Mouse (Mus musculus) embryonic stem cell, embryonic (primary cell): ENCODE data around the gene AI464131.

Experiments used
- CTCF ChIA-PET, 4 experiments: fragments of 300-600 bp in 2 of 4; fragments of 350-600 bp in 2 of 4; sonication (Branson Sonifier 250); formaldehyde crosslinking; loops; one replicate each; lab custom pipeline; 2022; ENCODE audit warnings: inconsistent platforms in 2 of 4; lab: Charles Lee
- POLR2A ChIA-PET, 4 experiments: fragments of 300-600 bp in 2 of 4; fragments of 350-600 bp in 2 of 4; sonication (Branson Sonifier 250); formaldehyde crosslinking; loops; one replicate each; lab custom pipeline; 2022; ENCODE audit warnings: antibody characterized with exemption in 4 of 4, inconsistent platforms in 1 of 4; lab: Charles Lee

AI464131 gene

DNA sequence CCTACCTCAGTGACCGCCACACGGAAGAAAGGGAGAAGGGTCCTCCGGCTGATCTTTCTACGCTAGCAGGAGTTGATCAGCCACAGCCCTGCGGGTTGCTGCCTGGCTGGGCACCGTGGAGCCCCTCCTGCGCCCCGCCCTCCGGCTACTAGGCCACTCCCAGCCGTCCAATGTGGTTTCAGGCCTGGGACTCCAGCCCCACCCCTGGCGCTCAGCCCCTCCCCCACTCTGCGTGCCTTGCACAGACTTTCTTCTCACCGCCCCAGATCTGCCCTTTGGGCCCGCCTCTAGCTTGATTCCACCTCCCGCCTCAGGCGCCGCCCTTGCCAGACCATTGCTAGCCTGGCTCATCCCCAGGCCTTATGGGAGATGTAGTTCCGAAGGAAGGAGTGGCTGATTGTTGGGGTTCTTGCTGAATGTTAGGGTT lies at the start of gene AI464131:
Gene AI464131, minus strand, starts transcription at position 91 of the 427 bp plus-strand sequence.
- POLR2A ChIA-PET, result interaction anchor here in 3 of 4 experiments (0.5 to 2.7 kb wide), 28 partner anchors 8 to 1543 kb away, joined by 3 to 16 read pairs (median 4); partner anchors contain the start of genes Kif24 (in 3 of the 3), Nudt2 (in 3 of the 3), Aqp3 (in 1 of the 3) and Dnaic1 (in 1 of the 3)
- CTCF ChIA-PET, result interaction anchor here (0.5 to 5.0 kb wide), 25 partner anchors 9 to 1928 kb away, joined by 3 to 74 read pairs (median 4); partner anchors contain the start of genes Dnaic1 (in 1 of the 4), Fam219a (in 1 of the 4), Kif24 (in 1 of the 4) and Nudt2 (in 1 of the 4)

DNA sequence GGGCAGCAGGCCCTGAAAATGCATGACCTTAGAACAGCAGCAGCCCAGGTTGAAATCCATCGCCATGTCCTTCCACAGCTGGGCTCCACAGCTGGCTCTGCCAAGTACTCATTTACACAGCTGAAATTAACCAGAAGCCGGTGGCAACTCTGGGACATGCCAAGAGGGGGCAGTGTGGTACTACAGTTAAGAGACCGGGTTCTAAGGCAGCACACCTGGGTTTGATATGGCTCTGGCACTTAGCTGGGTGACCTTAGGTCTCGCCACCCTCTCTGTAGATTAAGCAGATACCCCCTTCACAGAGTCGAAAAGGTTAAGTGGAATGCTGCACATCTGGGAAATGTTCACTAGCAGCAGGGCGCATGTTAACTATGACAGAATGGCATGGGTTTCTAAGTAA lies 49.7 kb upstream of the AI464131 start:
- POLR2A ChIA-PET, result interaction anchor here in 2 of 4 experiments (0.6 to 2.5 kb wide), 5 partner anchors 15 to 162 kb away, joined by 3 to 8 read pairs (median 4); partner anchors contain the start of genes Dnaic1 (in 2 of the 2) and Fam219a (in 2 of the 2)
- CTCF ChIA-PET, result interaction anchor here (0.5 to 2.8 kb wide), 81 partner anchors 9 to 502 kb away, joined by 3 to 34 read pairs (median 4); partner anchors contain the start of genes Cntfr (in 3 of the 4), Dnaic1 (in 3 of the 4), Fam219a (in 3 of the 4) and AI464131 (in 1 of the 4)

DNA sequence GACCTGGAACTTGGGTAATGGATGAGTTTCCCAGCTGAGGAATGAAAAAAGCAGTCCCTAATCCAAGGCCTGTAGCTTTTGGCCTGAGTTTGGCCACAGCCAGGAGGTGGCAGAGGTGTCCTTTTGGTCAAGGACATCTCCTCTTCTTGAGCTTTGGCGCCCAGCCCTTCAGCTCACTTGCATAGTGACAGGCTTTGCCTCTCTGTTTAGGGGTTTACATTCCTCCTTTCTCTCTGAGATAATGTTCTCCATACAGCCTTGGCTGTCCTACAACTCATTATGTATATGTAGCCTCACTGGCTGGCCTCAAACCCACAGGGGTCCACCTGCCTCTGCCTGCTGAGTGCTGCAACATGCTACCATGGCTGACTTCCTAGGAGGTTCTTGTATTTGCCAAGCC lies 44.2 kb upstream of the AI464131 start:
- POLR2A ChIA-PET, result interaction anchor here in 2 of 4 experiments (0.7 to 1.5 kb wide), 4 partner anchors 13 to 499 kb away, joined by 3 to 5 read pairs (median 3); no protein-coding TSS in a partner anchor

DNA sequence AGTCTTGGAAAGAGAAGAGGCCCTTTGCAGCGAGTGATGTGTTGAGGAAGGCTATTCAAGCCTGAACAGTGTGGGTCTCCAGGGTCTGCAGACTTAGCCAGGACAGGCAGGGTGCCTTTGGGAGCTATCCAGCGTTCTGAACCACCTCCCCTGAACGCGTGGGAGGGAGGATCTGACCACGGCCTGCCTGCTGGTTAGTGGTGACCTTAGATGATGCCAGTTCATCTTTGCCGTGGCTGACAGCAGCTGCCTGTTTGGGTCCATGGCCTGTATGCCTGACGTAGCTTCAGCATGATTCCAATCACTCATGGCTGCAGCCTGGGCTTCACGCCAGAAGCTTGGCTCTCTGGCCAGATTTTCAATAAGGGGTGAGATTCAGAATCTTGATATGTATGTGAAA lies 43.1 kb upstream of the AI464131 start:
- ChIA-PET POLR2A (interaction anchor here in 2 of 4 experiments (0.6 to 1.5 kb wide), 3 partner anchors 85 to 381 kb away, joined by 3 to 5 read pairs (median 3); no protein-coding TSS in a partner anchor), CTCF (interaction anchor here (0.6 to 1.5 kb wide), 6 partner anchors 24 to 168 kb away, joined by 3 to 4 read pairs (median 4); partner anchors contain the start of genes Dnaic1 (in 1 of the 4) and Fam219a (in 1 of the 4))

More for the DNA sequence above, 44.2 kb upstream of the AI464131 start:
- CTCF ChIA-PET, result interaction anchor here in 3 of 4 experiments (0.5 to 1.5 kb wide), 5 partner anchors 56 to 223 kb away, joined by 3 to 5 read pairs (median 4); no protein-coding TSS in a partner anchor

- CTCF ChIA-PET, result interaction anchor here in 3 of 4 experiments (1.1 to 2.1 kb wide), 4 partner anchors 10 to 14 kb away, joined by 3 to 7 read pairs (median 5); no protein-coding TSS in a partner anchor
- POLR2A ChIA-PET, result interaction anchor here in 1 of 4 experiments (0.7 to 1.8 kb wide), 2 partner anchors 162 to 228 kb away, joined by 3 to 4 read pairs; partner anchors contain the start of gene Dcaf12
These were observed 39.3 kb upstream of the AI464131 start for GRCm38 (mm10) chr4:41542136-41542535.

- ChIA-PET CTCF (no interaction called here), POLR2A (no interaction called here)
These were observed 32.0 kb upstream of the AI464131 start for GRCm38 (mm10) chr4:41534866-41535265.

DNA sequence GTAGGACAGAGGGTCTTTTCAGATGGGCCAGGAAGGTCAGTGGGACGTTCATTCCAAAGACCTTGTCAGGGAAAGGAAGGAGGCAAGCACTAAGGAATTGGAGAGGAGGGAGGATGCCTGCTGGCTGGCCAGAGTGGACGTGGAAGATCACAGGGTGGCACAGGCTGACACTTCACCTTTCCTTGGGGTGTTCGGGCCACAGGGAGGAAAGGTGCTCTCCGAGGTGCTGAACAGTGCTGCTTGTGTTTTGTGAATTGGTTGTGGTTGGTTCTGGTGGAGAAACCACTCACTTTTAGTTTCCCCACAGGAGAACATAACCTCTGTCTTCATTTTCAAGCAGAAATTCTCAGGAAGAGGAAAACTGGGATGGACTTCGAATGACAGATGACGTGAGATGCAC lies 29.5 kb upstream of the AI464131 start:
- POLR2A ChIA-PET, result interaction anchor here in 1 of 4 experiments (1.0 kb wide), 1 partner anchor 9 kb away, joined by 3 read pairs; no protein-coding TSS in a partner anchor
- CTCF ChIA-PET, result interaction anchor here in 2 of 4 experiments (0.7 to 1.0 kb wide), 2 partner anchors 37 to 1435 kb away, joined by 3 read pairs; partner anchors contain the start of genes Dnaic1 (in 1 of the 2) and Fam219a (in 1 of the 2)

DNA sequence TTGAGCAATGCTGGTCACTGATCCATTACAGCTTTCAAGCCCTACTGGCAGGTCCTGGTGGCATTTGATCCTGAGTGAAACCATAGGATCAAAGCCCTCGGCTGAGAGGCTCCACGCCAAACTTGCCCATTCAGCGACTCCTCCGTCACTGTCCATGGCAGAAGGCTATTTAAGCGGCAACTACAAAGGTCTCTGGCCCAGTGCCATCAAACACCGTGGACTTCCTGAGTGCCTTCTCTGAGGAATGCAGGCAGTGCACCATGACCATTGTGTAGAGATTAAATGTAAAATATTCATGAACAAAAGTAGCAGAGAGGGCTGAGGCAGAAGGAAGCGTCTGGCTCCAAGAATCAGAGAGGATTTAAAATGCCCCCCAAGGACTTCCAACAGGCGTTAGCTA lies 25.1 kb upstream of the AI464131 start:
- POLR2A ChIA-PET, result interaction anchor here in 1 of 4 experiments (1.0 kb wide), 1 partner anchor 41 kb away, joined by 4 read pairs; the partner anchor contains the start of genes Dnaic1 and Fam219a
- CTCF ChIA-PET, result no interaction called here

- CTCF ChIA-PET, result no interaction called here
- POLR2A ChIA-PET, result interaction anchor here in 1 of 4 experiments (1.1 kb wide), 1 partner anchor 180 kb away, joined by 3 read pairs; no protein-coding TSS in a partner anchor
These were observed 24.2 kb upstream of the AI464131 start for GRCm38 (mm10) chr4:41527076-41527475.

- ChIA-PET POLR2A (interaction anchor here in 1 of 4 experiments (1.1 kb wide), 1 partner anchor 181 kb away, joined by 3 read pairs; no protein-coding TSS in a partner anchor), CTCF (interaction anchor here in 2 of 4 experiments (0.9 kb wide), 2 partner anchors 22 to 146 kb away, joined by 3 to 9 read pairs; no protein-coding TSS in a partner anchor)
These were observed 23.7 kb upstream of the AI464131 start for GRCm38 (mm10) chr4:41526553-41526952.

DNA sequence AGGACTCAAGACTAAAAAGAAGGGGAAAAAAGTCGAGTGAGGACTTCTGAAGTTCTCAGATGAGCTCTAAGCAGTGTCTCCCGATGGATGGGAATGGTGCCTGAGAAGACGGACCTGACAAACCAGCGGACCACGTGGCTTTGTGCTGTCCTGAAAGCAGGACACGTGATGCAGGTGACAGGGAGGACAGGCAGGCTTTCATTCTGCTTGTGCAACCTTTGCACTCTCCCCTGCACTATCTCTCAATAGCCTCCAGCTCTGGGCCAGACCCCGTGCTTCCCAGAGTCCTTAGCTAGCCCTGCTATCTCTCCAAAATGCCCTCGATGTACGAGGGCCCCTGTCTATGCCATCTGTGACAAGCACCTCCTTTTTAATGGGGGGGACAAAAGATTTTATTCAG lies 22.0 kb upstream of the AI464131 start:
- ChIA-PET POLR2A (interaction anchor here in 1 of 4 experiments (1.4 kb wide), 1 partner anchor 39 kb away, joined by 3 read pairs; no protein-coding TSS in a partner anchor), CTCF (interaction anchor here in 2 of 4 experiments (1.1 to 1.3 kb wide), 3 partner anchors 21 to 56 kb away, joined by 3 to 4 read pairs (median 3); no protein-coding TSS in a partner anchor)

GRCm38 (mm10) chr4:41523839-41524238 lies 21.0 kb upstream of the AI464131 start:
- ChIA-PET CTCF (interaction anchor here in 3 of 4 experiments (0.8 to 1.3 kb wide), 9 partner anchors 15 to 90 kb away, joined by 3 to 4 read pairs (median 3); partner anchors contain the start of gene AI464131 (in 1 of the 3)), POLR2A (interaction anchor here in 2 of 4 experiments (0.8 to 1.4 kb wide), 6 partner anchors 8 to 189 kb away, joined by 3 to 4 read pairs (median 3); partner anchors contain the start of gene Rpp25l (in 1 of the 2))

DNA sequence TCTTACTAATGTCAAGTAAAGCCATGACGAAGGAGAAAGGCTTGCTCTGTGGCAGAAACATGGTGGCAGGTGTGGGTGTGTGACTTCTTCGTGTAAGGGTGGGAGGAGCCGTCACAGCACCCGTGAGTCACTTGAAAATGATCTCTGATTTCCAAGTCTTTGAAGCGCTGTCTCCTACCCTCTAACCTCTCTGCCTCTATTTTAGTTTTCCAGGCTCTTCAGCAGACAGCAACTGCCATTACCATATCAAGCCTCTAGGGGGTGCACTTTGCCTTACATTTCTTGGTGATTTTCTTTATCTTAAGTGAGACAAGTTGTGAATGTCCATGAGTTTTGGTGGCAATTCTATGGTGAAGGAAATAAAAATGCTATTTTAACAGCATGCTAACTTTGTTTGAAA lies 19.9 kb upstream of the AI464131 start:
- ChIA-PET POLR2A (interaction anchor here in 2 of 4 experiments (0.5 to 1.3 kb wide), 5 partner anchors 9 to 83 kb away, joined by 3 read pairs; partner anchors contain the start of genes Dnaic1 (in 1 of the 2) and Fam219a (in 1 of the 2)), CTCF (interaction anchor here (0.6 to 2.2 kb wide), 10 partner anchors 15 to 191 kb away, joined by 3 to 5 read pairs (median 3); partner anchors contain the start of genes AI464131 (in 1 of the 4), Cntfr (in 1 of the 4), Dnaic1 (in 1 of the 4) and Fam219a (in 1 of the 4))

GRCm38 (mm10) chr4:41522136-41522535 lies 19.3 kb upstream of the AI464131 start:
- POLR2A ChIA-PET, result interaction anchor here in 3 of 4 experiments (0.5 to 1.3 kb wide), 4 partner anchors 15 to 47 kb away, joined by 3 read pairs; partner anchors contain the start of genes Dnaic1 (in 1 of the 3) and Fam219a (in 1 of the 3)
- CTCF ChIA-PET, result interaction anchor here in 2 of 4 experiments (0.5 to 2.2 kb wide), 8 partner anchors 14 to 191 kb away, joined by 3 to 6 read pairs (median 4); partner anchors contain the start of genes AI464131 (in 1 of the 2), Dnaic1 (in 1 of the 2), Fam219a (in 1 of the 2) and Rpp25l (in 1 of the 2)

DNA sequence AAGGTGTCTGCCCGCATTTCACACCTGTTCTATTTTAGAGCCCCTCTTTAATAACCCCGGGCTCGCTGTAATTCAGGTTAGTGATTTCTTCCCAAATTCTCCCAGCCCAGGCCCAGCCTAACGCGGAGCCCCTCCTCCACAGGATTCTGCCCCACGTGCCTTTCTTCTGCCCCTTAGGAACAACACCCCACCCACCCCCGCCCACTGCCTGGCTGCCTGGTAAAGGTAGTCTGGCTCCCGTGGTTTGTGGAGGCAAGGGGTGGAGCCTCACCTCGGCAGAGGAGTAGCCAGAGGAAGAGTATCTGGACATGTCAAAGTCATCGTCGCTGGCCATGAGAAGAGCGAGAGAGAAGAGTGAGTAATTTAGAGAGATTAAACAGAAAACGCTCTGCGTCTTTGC lies 17.8 kb upstream of the AI464131 start:
- CTCF ChIA-PET, result interaction anchor here in 3 of 4 experiments (0.6 to 1.5 kb wide), 4 partner anchors 18 to 236 kb away, joined by 3 to 5 read pairs (median 4); partner anchors contain the start of genes AI464131 (in 1 of the 3) and Sigmar1 (in 1 of the 3)

GRCm38 (mm10) chr4:41519195-41519594 lies 16.3 kb upstream of the AI464131 start:
- CTCF ChIA-PET, result interaction anchor here in 1 of 4 experiments (0.6 kb wide), 1 partner anchor 50 kb away, joined by 3 read pairs; no protein-coding TSS in a partner anchor
- POLR2A ChIA-PET, result interaction anchor here in 1 of 4 experiments (0.6 kb wide), 2 partner anchors 16 to 283 kb away, joined by 3 to 7 read pairs; partner anchors contain the start of gene AI464131

More for the DNA sequence above, 17.8 kb upstream of the AI464131 start:
- POLR2A ChIA-PET, result interaction anchor here in 1 of 4 experiments (0.6 kb wide), 1 partner anchor 213 kb away, joined by 3 read pairs; no protein-coding TSS in a partner anchor

- ChIA-PET CTCF (interaction anchor here in 2 of 4 experiments (0.5 to 1.4 kb wide), 3 partner anchors 14 to 175 kb away, joined by 3 to 10 read pairs (median 5); no protein-coding TSS in a partner anchor), POLR2A (no interaction called here)
These were observed 15.5 kb upstream of the AI464131 start for GRCm38 (mm10) chr4:41518349-41518748.
